In genomic region chrX:137923490-137923889, GRCm38 (mm10) we compare ENCODE assay signal across 22 mouse cellular contexts.
A peak's percentile ranks its signal among the peaks of the same experiment; 100 is the strongest.
DNase-seq lines count a peak whose midpoint lies in the region; ATAC-seq and TF ChIP-seq lines count a peak whose summit lies in the region.
"Had no signal": no experiment of that assay in that cellular context is flagged by ENCODE, and none has a peak within 500 bp of the region (broad histone marks: within the 10 kb centered on the region; RNA-seq: fewer than 3 reads in every experiment).

No protein-coding gene starts in this region.

- H3K4me1 ChIP-seq in forebrain, embryonic 16.5 days (replicated peaks; ENCODE audit: control insufficient read depth, insufficient read depth, low read length), result no peaks in the 10 kb centered on the region
- no peaks in the 10 kb centered on the region for H3K4me1 ChIP-seq in forebrain, embryonic 15.5 days
- no peaks in the 10 kb centered on the region for H3K4me1 ChIP-seq in forebrain, postnatal 0 days (ENCODE audit: insufficient read depth)
- H3K4me1 ChIP-seq in forebrain, embryonic 11.5 days (replicated peaks; ENCODE audit: control insufficient read depth, insufficient read depth, low read length), result no peaks in the 10 kb centered on the region

- H3K4me3 ChIP-seq in forebrain, embryonic 16.5 days (replicated peaks; ENCODE audit: low read length), result no peak overlapping the region
- no peak overlapping the region for H3K4me3 ChIP-seq in forebrain, embryonic 15.5 days
- H3K4me3 ChIP-seq in forebrain, postnatal 0 days (ENCODE audit: low read depth, low read length), result no peak overlapping the region
- no peak overlapping the region for H3K4me3 ChIP-seq in forebrain, embryonic 11.5 days (ENCODE audit: low read depth, low read length)

- ATAC-seq in forebrain, embryonic 16.5 days, result 0 out of 2 replicates have a peak, but pooled peaks have one; percentile 54
- ATAC-seq in forebrain, embryonic 15.5 days (replicated peaks), result no peak
- peak; percentile 64 for ATAC-seq in forebrain, postnatal 0 days
- ATAC-seq in forebrain, embryonic 11.5 days (replicated peaks; ENCODE audit: low FRiP score), result no peak
- ATAC-seq: activated CD4-positive, CD25-positive, alpha-beta regulatory T cell, adult 4 months; CD4-positive, CD25-positive, alpha-beta regulatory T cell, adult 4 months; Patski had no signal

- no peaks in the 10 kb centered on the region for H3K36me3 ChIP-seq in forebrain, embryonic 16.5 days (ENCODE audit: control insufficient read depth, insufficient read depth)
- H3K36me3 ChIP-seq in forebrain, embryonic 15.5 days, result no peaks in the 10 kb centered on the region
- H3K36me3 ChIP-seq in forebrain, postnatal 0 days (ENCODE audit: insufficient read depth), result no peaks in the 10 kb centered on the region
- no peaks in the 10 kb centered on the region for H3K36me3 ChIP-seq in forebrain, embryonic 11.5 days (ENCODE audit: control insufficient read depth, insufficient read depth, low read length)
- H3K36me3 ChIP-seq: G1E had no signal

- no peak overlapping the region for H3K9ac ChIP-seq in forebrain, embryonic 16.5 days (replicated peaks; ENCODE audit: low read depth, low read length)
- H3K9ac ChIP-seq in forebrain, embryonic 15.5 days (replicated peaks), result no peak overlapping the region
- H3K9ac ChIP-seq in forebrain, postnatal 0 days, result no peak overlapping the region
- no peak overlapping the region for H3K9ac ChIP-seq in forebrain, embryonic 11.5 days (ENCODE audit: low read length)

- no peaks in the 10 kb centered on the region for H3K9me3 ChIP-seq in forebrain, embryonic 16.5 days (ENCODE audit: control insufficient read depth, low read length)
- no peaks in the 10 kb centered on the region for H3K9me3 ChIP-seq in forebrain, embryonic 15.5 days
- H3K9me3 ChIP-seq in forebrain, postnatal 0 days (ENCODE audit: low read length), result no peaks in the 10 kb centered on the region
- no peaks in the 10 kb centered on the region for H3K9me3 ChIP-seq in forebrain, embryonic 11.5 days (ENCODE audit: control insufficient read depth, low read length)
- H3K9me3 ChIP-seq: G1E had no signal

- H3K27me3 ChIP-seq in forebrain, embryonic 16.5 days (replicated peaks; ENCODE audit: control insufficient read depth, insufficient read depth, low read length), result no peaks in the 10 kb centered on the region
- no peaks in the 10 kb centered on the region for H3K27me3 ChIP-seq in forebrain, embryonic 15.5 days
- H3K27me3 ChIP-seq in forebrain, postnatal 0 days (ENCODE audit: insufficient read depth, low read length), result no peaks in the 10 kb centered on the region
- H3K27me3 ChIP-seq in forebrain, embryonic 11.5 days (ENCODE audit: control insufficient read depth, insufficient read depth, low read length), result no peaks in the 10 kb centered on the region
- H3K27me3 ChIP-seq: CH12.LX had no signal

- H3K27ac ChIP-seq in forebrain, embryonic 16.5 days (ENCODE audit: low read length), result no peak overlapping the region
- H3K27ac ChIP-seq in forebrain, embryonic 15.5 days (replicated peaks), result no peak overlapping the region
- H3K27ac ChIP-seq in forebrain, postnatal 0 days (ENCODE audit: low read depth, low read length), result no peak overlapping the region
- H3K27ac ChIP-seq in forebrain, embryonic 11.5 days (ENCODE audit: low read depth, low read length), result no peak overlapping the region

- DNase-seq in forebrain, postnatal 0 days, result peak; percentile 21
- DNase-seq in forebrain, embryonic 11.5 days (ENCODE audit: low spot score), result no peak
- DNase-seq in brain, embryonic 18.5 days (ENCODE audit: low read depth, low spot score), result peak; percentile 12
- no peak for DNase-seq in layer of hippocampus, adult 8-10 months (ENCODE audit: low spot score in 2 of 2)
- DNase-seq: adrenal gland, adult 2 months; adrenal gland, adult 8-10 months; adrenal gland, postnatal 10 days; adrenal gland, postnatal 14 days; adrenal gland, postnatal 25 days; adrenal gland, postnatal 36 days; B cell, adult 2 months; cerebellum, adult 11 months; cerebellum, adult 11-12 months; cerebellum, adult 18-20 months; cerebellum, adult 2 months had no signal

- no peak overlapping the region for H3K4me2 ChIP-seq in forebrain, embryonic 16.5 days (ENCODE audit: low read length)
- H3K4me2 ChIP-seq in forebrain, embryonic 15.5 days (replicated peaks), result no peak overlapping the region
- H3K4me2 ChIP-seq in forebrain, postnatal 0 days (ENCODE audit: low read depth), result no peak overlapping the region
- H3K4me2 ChIP-seq in forebrain, embryonic 11.5 days (ENCODE audit: low read depth, low read length, severe bottlenecking), result no peak overlapping the region

- TF ChIP-seq CTCF in forebrain, postnatal 0 days (IDR thresholded peaks at IDR 0.05; ENCODE audit: low read depth), result no peak

Comparison
In these comparisons a context has a peak if more than half of its experiments do, and no peak if none do; other contexts are left out.
1. ATAC-seq: peak in forebrain, embryonic 16.5 days (single experiment) and forebrain, postnatal 0 days (single experiment); none in forebrain, embryonic 15.5 days (single experiment) and forebrain, embryonic 11.5 days (single experiment).
2. DNase-seq: peak in forebrain, postnatal 0 days (single experiment) and brain, embryonic 18.5 days (single experiment); none in forebrain, embryonic 11.5 days (single experiment) and layer of hippocampus, adult 8-10 months (0 of 2).